Mouse (Mus musculus) mature B cell (primary cell): Measurements from ENCODE around the gene Ypel5.

Experiments used
- in situ Hi-C: fragments of 300-500 bp; cut with MboI; formaldehyde crosslinking; loops from 2 replicates; pipeline ENCODE4 v1.14.3; 2019

Ypel5 gene

DNA sequence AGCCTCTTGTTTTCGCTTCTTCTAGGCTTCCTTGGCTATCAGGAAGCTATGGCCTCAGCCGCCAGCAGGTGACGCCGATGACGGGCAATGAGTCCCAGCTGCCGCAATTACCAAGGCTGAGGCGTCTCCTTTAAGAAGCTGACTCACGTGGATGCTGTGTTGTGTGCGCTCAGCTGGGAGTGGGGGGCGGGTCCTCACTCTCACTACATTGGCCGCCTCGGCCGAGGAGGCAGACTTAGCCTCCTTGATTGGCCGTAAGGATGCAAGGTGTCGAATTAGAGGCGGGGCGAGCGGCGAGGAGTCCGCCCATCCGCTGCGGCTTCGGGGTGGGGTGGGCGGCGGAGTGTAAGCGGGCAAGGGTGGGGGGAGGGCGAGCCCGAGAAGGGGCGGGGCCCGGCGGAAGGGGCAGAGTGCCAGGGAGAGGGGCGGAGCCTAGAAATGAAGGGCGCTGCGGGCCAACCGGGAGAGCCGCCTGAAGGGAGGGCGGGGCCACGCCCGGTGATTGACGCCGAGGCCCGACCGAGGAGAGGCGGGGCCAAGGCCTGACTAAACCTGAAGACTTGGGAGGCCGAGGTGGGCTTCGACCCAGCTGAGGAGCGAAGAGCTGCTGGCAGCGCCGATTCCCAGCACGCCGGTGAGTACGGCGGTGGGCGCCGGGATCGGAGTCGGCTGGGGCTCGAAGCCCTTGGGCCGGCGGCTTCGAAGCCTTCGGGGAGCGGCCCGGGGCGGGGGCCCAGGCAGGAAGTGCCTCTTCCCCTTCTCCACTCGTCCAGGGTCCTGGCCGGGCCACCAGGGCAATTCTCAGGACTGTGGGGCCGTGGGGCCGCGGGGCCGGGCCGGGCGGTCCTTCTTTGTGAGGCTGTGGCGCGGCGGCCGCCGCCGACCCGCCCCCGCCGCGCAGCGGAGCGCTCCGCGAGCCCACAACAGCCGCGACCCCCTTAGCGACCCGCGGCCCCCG lies at the start of gene Ypel5:
Gene Ypel5 (plus strand): TSS at position 296 of the 958 bp plus-strand sequence.
- in situ Hi-C loops = no loop called here

DNA sequence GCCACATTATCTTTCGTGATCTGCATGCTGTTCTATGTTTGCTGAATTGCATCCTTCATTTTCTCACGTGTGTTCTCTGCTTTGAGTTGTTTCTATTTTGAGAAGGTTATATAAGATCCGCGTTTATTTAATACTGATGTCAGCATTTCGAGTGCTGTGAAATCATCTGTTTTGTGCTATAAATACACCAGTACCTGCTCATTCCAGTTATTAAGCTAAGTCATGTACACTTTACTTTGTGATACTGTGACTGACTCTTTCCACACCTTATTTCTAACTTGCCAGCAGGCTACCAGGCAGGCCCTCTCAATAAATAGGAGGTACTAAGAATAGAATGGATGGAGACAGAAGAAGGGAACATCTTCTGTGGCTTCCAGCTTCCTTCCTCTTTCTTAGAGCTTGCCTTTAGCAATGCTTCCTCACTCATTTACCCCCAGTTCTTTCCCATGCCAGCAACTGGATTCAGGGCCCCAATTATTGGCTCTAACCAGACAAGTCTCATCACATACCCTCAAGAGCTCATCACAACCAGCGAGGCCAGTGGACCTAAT lies 48.3 kb upstream of the Ypel5 start:
- in situ Hi-C loops = loop anchor here (25.0 kb wide), 1 partner anchor 1226 kb away; the partner anchor contains the start of gene Spdya

- in situ Hi-C loops = loop anchor here (25.0 kb wide), 1 partner anchor 1231 kb away; the partner anchor contains the start of gene Spdya
These were observed 43.0 kb upstream of the Ypel5 start for GRCm38 (mm10) chr17:72793278-72793677.

DNA sequence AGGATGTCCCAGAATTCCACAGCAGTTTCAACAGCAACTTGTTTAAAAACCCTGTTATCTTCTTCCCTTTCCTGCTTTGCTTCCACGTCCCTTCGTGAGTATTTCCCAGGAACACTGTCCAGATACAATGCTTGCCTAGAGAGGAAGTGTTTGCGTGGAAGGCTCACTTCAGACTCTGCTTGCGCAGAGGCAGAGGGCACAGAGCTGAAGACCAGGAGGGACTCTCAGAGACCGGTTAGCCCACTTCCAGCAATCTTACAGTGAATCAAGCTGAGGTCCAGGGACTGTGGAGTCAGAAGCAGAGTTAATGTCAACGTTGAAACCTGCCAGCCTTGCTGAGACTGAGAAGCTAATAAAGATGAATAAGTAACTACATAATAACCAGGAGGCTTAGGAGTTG lies 41.6 kb upstream of the Ypel5 start:
- in situ Hi-C loops = loop anchor here (25.0 kb wide), 1 partner anchor 1232 kb away; the partner anchor contains the start of gene Spdya

DNA sequence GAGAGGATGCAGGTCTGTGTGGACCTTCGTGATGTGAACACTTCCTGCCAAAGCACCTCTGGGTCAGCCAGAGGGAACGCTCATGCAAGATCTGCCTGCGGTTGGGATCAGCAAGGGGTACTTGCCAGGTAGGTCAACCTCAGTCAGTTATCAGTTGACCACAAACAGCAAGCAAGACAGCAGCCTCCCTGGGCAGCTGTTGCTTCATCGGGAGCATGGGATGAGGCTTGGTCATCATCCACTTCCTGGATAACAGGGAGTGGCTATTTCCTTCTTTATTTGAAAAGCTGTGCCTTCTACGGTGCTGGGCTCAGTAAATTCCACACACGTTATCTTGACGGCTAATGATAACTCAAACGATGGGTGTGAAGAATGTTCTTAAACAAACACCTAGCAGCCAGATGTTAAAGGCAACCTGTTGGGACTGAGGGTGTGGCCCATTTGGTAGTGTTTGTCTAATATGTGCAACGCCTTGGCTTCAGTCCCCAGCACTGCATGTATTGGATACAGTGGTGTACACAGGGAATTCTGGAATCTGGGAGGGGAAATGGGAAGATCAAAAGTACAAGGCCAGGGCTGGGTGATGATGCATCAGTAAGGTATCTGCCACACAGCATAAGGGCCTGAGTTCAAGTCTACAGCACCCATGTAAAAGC lies 40.7 kb upstream of the Ypel5 start:
- in situ Hi-C loops = loop anchor here (25.0 kb wide), 1 partner anchor 1233 kb away; the partner anchor contains the start of gene Spdya

DNA sequence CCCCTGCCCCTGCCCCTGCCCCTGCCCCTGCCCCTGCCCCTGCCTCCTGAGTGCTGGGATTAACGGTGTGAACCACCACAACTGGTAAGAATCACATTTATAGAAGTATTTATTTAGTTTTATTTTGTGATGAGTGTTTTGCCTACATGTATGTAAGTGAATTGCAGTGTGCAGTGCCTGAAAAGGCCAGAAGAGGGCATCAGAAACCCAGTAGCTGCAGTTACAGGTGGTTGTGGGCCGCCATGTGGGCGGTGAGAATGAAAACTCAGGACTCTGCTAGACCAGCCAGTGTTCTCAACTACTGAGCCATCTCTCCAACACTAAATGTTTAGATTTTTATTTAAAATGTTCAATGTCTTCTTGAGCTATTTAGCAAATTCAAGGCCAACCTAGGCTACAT lies 39.7 kb upstream of the Ypel5 start:
- in situ Hi-C loops = loop anchor here (25.0 kb wide), 1 partner anchor 1234 kb away; the partner anchor contains the start of gene Spdya

- in situ Hi-C loops = loop anchor here (25.0 kb wide), 1 partner anchor 1236 kb away; the partner anchor contains the start of gene Spdya
These were observed 38.4 kb upstream of the Ypel5 start for GRCm38 (mm10) chr17:72797867-72798266.

GRCm38 (mm10) chr17:72809942-72810654 lies 26.2 kb upstream of the Ypel5 start:
- in situ Hi-C loops = no loop called here

- in situ Hi-C loops = no loop called here
These were observed 22.6 kb upstream of the Ypel5 start for GRCm38 (mm10) chr17:72813419-72814315.

DNA sequence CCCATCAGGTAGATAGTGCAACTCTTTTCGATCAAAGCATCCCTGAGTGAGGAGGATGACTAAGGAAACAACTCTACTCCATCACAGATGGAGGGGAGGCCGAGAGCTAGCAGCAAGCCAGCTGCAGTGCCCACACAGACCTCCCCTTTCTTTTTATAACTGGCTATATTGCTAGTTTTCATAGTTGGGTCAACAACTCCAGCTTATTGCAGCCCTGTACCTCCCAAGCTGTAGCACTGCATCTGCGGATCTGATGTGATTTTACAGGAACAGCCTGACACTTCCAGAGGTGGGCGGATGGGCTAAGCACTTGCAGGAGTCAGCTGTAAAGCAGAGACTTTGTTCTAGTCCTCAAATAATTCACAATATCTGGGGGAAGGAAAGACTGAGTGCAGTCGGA lies 18.7 kb upstream of the Ypel5 start:
- in situ Hi-C loops = no loop called here

DNA sequence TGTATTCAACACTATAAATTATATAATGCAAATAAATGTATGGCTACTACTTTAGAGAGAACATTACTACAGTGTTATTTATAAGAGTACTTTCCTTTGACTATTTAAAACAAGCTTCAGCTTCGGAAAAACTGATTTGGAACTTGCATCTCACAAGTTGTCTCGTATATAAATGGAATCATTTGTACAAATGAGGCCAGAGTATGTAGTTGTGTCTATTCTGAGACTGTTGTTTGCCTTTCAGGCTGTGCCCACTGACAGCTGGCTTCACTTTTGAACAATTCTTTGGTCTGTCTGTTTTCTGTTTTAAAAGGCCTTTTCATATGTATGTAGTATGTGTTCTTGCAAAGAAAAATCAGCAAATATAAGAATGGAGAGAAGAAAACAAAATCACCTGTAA lies 16.5 kb upstream of the Ypel5 start:
- in situ Hi-C loops = no loop called here

GRCm38 (mm10) chr17:72820425-72820824 lies 15.8 kb upstream of the Ypel5 start:
- in situ Hi-C loops = no loop called here

DNA sequence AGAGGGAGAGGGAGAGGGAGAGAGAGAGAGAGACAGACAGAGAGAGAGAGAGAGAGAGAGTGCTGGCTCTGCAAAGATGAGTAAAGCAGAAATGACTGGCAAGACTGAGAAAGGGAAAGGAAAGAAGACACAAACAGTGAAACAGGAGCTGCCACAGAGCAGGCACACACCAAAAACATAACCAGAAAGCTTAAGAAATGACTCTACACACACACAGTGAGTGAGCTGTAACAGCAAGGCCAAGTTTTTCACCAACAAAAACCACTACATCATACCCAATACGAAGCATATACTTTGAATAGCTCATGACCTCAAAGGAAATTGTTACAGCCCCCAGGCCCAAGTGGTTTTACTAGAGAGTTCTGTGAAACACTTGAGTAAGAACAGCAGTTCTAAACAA lies 14.3 kb upstream of the Ypel5 start:
- in situ Hi-C loops = no loop called here

- in situ Hi-C loops = no loop called here
These were observed 9.2 kb upstream of the Ypel5 start for GRCm38 (mm10) chr17:72826916-72827534.

DNA sequence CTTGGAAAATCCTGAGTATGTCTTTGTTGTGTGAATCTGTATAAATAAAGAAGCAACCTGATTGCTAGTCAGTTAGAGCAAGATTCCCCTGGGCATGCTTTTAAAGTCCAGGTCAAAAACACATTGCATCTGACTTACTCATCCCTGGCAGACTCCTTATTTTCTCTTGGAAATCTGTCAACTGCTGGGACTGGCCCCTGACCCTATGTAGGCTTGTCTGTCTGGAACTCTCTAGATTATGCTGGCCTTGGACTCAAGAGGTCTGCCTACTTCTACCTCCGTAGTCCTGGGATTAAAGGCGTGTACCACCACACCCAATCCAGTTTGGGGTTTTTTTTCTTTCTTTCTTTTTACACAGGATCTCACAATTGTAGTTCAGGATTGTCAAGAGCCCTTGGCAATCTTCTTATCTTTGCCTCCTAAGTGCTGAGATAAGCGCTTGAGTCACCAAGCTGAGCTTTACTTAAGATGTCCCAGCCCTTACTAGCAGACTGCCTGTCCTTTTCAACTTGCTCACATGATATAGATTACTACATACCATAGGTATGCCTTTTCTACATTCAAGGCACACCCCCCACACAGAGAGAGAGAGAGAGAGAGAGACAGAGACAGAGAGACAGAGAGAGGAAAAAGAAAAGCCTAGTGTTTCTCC lies 8.1 kb upstream of the Ypel5 start:
- in situ Hi-C loops = no loop called here

- in situ Hi-C loops = no loop called here
These were observed 7.6 kb upstream of the Ypel5 start for GRCm38 (mm10) chr17:72828687-72829086.

DNA sequence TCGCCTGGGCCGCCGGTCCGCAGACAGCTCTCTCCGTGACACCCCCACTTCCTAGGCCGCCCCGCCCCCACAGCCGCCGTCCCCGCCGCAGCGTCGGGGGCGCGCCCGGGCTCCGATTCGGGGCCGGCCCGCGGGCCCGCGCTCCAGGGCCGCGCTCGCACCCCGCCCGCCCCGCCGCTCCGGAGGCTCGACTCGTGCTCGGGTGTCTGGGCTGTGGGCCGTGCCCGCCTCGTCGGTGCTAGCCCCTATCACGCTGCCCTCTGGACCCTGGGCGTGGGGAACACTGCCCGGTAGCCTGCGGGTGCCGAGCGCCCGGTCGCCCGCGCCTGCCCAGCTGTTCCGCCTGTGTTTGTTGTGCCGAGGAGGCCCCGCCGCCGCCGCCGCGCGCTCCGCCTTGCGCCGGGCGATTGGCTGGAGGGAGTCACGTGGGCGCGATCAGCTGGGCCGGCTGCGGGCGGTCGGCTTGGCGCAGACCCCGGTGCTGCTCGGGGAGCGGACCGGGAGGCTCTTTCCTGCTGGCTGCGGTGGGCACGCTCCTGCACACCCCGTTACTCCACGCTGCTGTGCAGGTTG lies 973 bp downstream of the Ypel5 start:
- in situ Hi-C loops = no loop called here

DNA sequence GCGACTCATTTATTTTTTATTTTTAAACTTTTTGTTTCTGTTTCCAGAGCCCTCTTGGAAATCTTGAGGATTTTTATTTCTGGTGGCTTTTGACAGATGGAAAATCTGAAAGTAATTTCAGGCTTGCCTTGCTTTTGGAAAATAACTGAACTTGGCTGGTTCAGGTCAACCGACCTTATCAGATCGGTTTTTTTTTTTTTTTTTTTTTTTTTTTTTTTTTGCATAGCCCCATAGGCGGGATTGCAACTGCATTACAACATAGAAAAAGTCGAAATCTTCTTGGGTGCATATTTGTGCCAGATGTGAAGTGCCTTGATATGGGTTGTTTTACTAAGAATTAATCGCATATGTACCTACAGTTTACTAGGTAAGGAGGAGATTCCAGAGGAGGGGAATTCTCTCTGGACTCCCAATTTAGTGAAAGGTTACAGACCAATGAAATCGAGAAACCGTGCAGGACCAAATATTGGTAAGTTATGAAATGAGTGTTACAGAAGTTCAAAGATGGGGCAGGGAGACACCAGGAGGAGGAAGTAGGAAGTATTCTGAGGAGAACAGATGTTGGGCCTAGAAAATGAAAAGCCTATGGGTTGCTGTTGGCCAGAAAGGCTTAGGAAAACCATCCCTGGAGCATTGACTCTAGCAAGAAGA lies 1.7 kb downstream of the Ypel5 start:
- in situ Hi-C loops = no loop called here

- in situ Hi-C loops = no loop called here
These were observed 2.7 kb downstream of the Ypel5 start for GRCm38 (mm10) chr17:72839000-72839399.
